Mouse (Mus musculus): Measurements from ENCODE around the gene Sp8.

DNA sequence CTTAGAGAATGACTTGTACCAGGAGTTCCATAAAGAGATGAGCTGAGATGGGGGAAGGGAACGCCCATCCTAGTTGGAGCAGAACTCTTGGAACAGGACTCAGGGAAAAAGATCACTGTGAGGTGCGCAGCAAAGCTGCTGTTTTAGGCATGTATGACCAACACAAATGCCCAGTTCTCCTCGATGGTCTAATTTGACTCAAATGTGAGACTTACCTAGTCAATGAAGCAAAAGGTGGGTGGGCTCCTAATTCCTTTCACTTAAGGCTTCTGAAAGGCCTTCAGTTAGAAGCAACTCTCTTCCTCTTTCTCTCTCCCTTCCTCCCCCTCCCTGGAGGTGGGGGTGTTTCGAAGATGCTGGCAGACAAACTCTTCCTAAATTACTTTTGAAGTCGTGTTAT, 6.7 kb upstream of the Sp8 start:
- TF ChIP-seq CTCF (IDR thresholded peaks at IDR 0.05; ENCODE audit: extremely low read depth, insufficient read length, insufficient replicate concordance, low read depth, low read length) (no peak), POLR2A (IDR thresholded peaks at IDR 0.05; ENCODE audit: low read depth, low read length) (no peak)
